Mouse (Mus musculus) intestine, embryonic 15.5 days (tissue): ENCODE measurements around the gene Cfd. TPM values are rescaled to one million over a fixed set of nuclear protein-coding genes. Genes with fewer than 3 reads are reported as not detected.

Experiments
- ATAC-seq: fragments of 200-750 bp; cut with Nextera tagmentation; 2 replicates; pipeline ENCODE4 v1.8.0; 2017; ENCODE audit warnings: moderate TSS enrichment, moderate library complexity
- H3K27ac ChIP-seq: fragments of 300-500 bp; sonication (generic); 2 replicates; pipeline ENCODE4 v1.5.1; 2015; ENCODE audit warnings: mild to moderate bottlenecking, inconsistent platforms
- H3K27me3 ChIP-seq: fragments of 300-500 bp; sonication (generic); replicated peaks from 2 replicates; pipeline ENCODE4 v1.6.1; 2015; ENCODE audit warnings: inconsistent platforms
- H3K36me3 ChIP-seq: fragments of 300-500 bp; sonication (generic); 2 replicates; pipeline ENCODE4 v1.6.1; 2015; ENCODE audit warnings: inconsistent platforms
- H3K4me1 ChIP-seq: fragments of 300-500 bp; sonication (generic); replicated peaks from 2 replicates; pipeline ENCODE4 v1.6.1; 2015; ENCODE audit warnings: inconsistent platforms
- H3K4me2 ChIP-seq: fragments of 300-500 bp; sonication (generic); replicated peaks from 2 replicates; pipeline ENCODE4 v1.6.1; 2015; ENCODE audit warnings: mild to moderate bottlenecking, inconsistent platforms
- H3K4me3 ChIP-seq: fragments of 300-500 bp; sonication (generic); replicated peaks from 2 replicates; pipeline ENCODE4 v1.5.1; 2015; ENCODE audit warnings: inconsistent platforms
- H3K9ac ChIP-seq: fragments of 300-500 bp; sonication (generic); 2 replicates; pipeline ENCODE4 v1.6.1; 2015; ENCODE audit warnings: inconsistent platforms
- H3K9me3 ChIP-seq: fragments of 300-500 bp; sonication (generic); 2 replicates; pipeline ENCODE4 v1.6.1; 2016; ENCODE audit warnings: inconsistent platforms
- WGBS: fragments of 180-500 bp; shearing (Covaris S2); methylation state at CpG from one replicate; pipeline ENCODE4 v1.1.7; 2015; 5-methylcytosine and 5-hydroxymethylcytosine counted together
- polyA plus RNA-seq: library from polyadenylated mRNA; unstranded; fragments of >200 nt; fragmentation: Nextera tagmentation; extraction: Ambion mirVana; gene quantifications from 2 replicates; pipeline ENCODE4 v1.2.1, GENCODE M21; 2015

Gene Cfd
- polyA plus RNA-seq, 1 experiment from 2014 or later = not detected

DNA sequence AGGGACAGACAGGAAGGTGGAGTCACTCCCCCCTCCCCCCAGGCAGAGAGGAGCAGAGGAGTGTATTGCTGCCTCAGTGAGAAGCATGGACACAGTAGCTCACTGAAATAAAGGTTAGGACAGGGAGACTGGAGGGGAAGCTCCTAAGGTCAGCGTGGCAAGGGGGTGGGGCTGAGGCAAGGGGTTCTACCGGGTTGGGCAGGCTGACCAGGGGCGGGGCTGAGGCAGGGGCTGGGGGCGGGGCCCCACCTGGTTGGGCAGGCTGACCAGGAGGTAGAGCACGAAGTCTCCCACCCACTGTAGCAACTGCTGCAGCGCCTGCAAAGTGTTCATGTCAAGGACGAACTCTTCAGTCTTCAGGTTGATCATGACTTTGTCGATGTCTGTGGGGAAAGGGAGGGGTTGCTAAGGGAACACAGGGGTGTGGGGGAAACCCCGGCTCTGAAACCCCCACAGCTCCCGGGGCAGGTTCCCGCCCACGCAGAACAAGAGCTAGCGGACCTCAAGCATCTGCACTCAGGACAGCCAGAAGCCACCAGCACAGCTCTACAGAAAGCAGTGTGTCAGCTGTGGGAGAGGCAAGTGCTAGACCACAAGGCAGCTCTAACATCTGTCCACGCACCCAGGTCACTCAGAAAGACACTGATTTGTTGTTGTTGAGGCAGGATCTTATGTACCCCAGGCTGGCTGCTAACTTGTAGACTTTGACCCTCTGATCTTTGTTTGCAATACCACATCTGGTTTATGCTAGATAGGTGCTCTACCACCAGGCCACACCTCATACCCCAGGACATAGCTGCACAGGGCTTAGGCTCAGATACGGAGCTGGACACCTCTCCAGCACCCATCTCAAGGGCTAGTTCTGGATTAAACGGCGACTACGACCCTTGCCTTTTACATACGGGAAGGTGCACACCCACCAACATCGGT lies 6.9 kb downstream of the Cfd start:
- no peak overlapping the region for H3K27ac ChIP-seq
- ATAC-seq = peak; percentile 49
- no peaks in the 10 kb centered on the region for H3K27me3 ChIP-seq
- no peak overlapping the region for H3K4me2 ChIP-seq
- H3K9me3 ChIP-seq = no peaks in the 10 kb centered on the region
- peaks cover 26% of the 10 kb centered on the region for H3K36me3 ChIP-seq
- 42% methylated on average over 20 of the region's 20 CpGs for WGBS
- H3K4me3 ChIP-seq = no peak overlapping the region
- no peak overlapping the region for H3K9ac ChIP-seq
- peaks cover 15% of the 10 kb centered on the region for H3K4me1 ChIP-seq

DNA sequence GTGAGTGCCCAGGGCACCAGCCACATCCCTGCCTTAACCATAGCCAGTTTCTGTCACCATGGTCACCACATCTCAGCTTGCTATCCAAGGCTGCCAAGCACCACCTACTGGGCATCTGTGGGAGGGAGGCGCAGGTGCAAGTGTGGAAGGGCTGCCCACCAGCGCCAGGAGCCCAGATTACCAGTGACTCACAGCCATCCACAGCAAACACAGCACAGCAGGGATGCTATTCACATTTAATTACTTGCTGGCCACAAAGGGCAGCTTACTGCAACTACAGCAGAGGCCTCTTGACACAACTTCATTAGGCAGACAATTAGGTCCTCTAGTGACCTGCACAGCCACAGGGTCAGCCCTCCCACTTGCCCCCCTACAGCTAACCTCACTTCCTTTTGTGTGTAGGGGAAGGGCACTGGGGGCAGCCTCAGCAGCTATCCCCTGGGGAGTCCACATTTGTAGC lies 10.3 kb downstream of the Cfd start:
- Histone ChIP-seq H3K27ac (no peak overlapping the region), H3K9me3 (no peaks in the 10 kb centered on the region), H3K4me1 (peaks cover 15% of the 10 kb centered on the region), H3K4me2 (no peak overlapping the region), H3K27me3 (no peaks in the 10 kb centered on the region), H3K36me3 (peaks cover 34% of the 10 kb centered on the region), H3K4me3 (no peak overlapping the region), H3K9ac (no peak overlapping the region)
- ATAC-seq = no peak
- WGBS = 68% methylated on average over 2 of the region's 2 CpGs

DNA sequence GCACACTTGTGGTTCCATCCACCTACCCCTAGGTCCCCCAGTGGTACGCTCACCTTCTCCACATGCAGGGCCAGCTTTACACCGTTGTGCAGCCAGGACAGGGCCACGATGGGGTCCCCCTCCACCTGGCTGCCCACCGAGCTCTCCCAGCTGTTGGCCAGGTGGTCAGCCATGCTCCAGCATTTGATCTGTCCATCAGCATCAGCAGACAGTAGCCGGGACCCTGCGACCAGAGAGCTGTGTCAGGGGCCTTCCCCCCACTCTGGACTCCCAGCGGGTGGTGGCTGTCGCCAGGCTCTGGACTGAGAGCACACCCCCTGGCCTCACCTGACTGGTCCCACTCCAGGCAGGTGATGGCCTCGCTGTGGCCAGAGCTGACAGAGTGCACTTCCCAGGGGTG lies 16.1 kb downstream of the Cfd start:
- Histone ChIP-seq H3K4me3 (no peak overlapping the region), H3K9me3 (no peaks in the 10 kb centered on the region), H3K4me1 (peaks cover 10% of the 10 kb centered on the region), H3K27ac (no peak overlapping the region), H3K36me3 (peaks cover 35% of the 10 kb centered on the region), H3K27me3 (no peaks in the 10 kb centered on the region), H3K9ac (no peak overlapping the region), H3K4me2 (no peak overlapping the region)
- no peak for ATAC-seq
- WGBS = 94% methylated on average over 9 of the region's 9 CpGs

DNA sequence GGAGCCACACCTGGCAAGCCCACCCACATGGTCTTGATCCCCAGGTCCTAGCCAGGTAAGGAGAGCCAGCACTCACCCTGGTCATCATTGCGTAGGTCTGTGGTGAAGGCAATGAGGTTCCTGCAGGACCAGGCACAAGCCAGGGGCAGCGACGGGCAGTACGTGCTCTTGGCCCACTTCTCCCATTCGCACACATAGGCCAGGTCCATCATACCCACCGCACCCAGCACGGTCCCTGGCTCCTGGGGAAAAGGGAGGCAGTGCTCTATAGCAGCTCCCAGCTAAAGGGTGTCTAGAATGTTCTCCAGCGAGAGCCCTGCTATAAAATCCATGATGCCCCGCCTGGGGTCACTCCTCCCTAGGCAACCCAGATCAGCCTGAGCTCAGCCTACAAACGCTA lies 16.8 kb downstream of the Cfd start:
- H3K27me3 ChIP-seq = no peaks in the 10 kb centered on the region
- peaks cover 12% of the 10 kb centered on the region for H3K4me1 ChIP-seq
- no peak overlapping the region for H3K4me3 ChIP-seq
- no peak overlapping the region for H3K9ac ChIP-seq
- peak overlapping the region; percentile 64; the same call in 1 of the 2 replicates for H3K4me2 ChIP-seq
- H3K36me3 ChIP-seq = peaks cover 37% of the 10 kb centered on the region
- no peaks in the 10 kb centered on the region for H3K9me3 ChIP-seq
- 90% methylated on average over 10 of the region's 10 CpGs for WGBS
- no peak overlapping the region for H3K27ac ChIP-seq
- no peak for ATAC-seq

DNA sequence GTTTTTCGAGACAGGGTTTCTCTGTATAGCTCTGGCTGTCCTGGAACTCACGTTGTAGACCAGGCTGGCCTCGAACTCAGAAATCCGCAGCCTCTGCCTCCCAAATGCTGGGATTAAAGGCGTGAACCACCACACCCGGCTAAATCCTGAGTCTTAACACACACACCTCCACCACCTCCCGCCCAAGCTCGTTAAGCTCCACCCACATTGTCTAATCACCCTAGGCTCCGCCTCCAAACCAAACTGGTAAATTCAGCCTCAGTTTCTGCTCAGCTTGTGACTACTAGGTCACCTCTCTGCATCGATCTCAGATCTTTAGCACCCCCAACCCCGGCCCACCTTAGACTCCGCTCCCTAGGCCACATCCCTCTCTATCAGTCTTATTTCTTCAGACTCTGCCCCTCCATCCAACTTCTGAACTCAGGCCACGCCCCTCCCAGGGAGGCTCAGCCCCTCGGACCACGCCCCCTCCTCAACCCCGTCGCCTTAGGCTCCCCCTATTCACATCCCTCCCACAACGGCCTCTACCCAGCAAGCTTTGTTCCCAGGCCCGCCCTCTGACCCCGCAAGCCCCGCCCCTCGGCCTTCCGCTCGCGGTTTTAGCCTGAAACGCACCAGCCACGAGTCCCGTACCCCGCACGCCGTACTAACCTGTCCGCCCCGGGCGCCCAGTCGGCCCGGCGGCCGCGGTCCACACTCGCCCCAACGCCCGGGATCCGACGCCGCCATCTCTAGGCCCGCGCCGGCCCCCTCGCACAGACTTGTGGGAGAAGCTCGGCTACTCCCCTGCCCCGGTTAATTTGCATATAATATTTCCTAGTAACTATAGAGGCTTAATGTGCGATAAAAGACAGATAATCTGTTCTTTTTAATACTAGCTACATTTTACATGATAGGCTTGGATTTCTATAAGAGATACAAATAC lies 17.8 kb downstream of the Cfd start, which contains the start of gene Med16:
Med16 (minus strand) TSS at position 757 of the 925 bp plus-strand sequence.
- Histone ChIP-seq H3K4me1 (peaks cover 15% of the 10 kb centered on the region), H3K36me3 (peaks cover 33% of the 10 kb centered on the region), H3K9ac (peak within 1 kb of the TSS; percentile 93), H3K27me3 (no peaks in the 10 kb centered on the region), H3K27ac (peak within 1 kb of the TSS; percentile 97), H3K4me3 (peak within 1 kb of the TSS; percentile 81), H3K4me2 (peak within 1 kb of the TSS; percentile 64), H3K9me3 (no peaks in the 10 kb centered on the region)
- WGBS = 1% methylated on average over 52 of the region's 52 CpGs
- ATAC-seq = peak; percentile 97

DNA sequence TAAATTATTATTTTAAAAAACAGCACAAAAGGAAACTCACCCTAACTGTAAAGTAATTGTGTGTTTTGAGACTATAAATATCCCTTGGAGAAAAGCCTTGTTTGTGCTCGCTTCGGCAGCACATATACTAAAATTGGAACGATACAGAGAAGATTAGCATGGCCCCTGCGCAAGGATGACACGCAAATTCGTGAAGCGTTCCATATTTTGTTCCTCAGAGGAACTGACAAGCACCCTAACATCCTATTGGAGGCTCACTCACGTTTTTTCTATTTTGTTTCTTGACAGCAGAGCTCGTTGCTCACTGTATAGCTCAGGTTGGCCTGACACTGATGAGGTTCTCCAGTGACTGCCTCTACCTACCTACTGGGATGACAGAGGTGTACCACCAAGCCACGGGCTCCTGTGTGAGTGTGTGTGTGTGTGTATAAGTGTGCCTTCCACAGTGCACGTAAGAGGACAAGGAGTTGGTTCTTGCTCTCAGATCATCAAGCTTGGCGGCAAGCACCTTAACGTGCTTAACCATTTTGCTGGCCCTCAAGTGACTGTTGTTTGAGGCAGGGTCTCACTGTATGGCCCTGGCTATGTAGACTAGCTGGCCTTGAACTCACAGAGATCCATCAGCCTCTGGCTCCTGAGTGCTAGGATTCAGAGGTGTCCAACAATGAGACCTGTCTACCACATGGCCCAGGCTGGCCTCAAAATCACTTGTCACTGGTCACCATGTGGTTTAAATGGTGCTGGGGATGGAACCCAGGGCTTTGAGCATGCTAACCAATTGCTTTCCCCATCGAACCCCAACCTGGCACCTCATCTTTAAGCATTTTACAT lies 18.7 kb downstream of the Cfd start:
- H3K27ac ChIP-seq = peak overlapping the region; percentile 59; the same call in 1 of the 2 replicates
- peak; percentile 69 for ATAC-seq
- no peak overlapping the region for H3K4me3 ChIP-seq
- 24% methylated on average over 14 of the region's 14 CpGs for WGBS
- H3K4me1 ChIP-seq = peaks cover 18% of the 10 kb centered on the region
- H3K27me3 ChIP-seq = no peaks in the 10 kb centered on the region
- H3K9me3 ChIP-seq = no peaks in the 10 kb centered on the region
- H3K4me2 ChIP-seq = peak overlapping the region; percentile 41
- peaks cover 33% of the 10 kb centered on the region for H3K36me3 ChIP-seq
- H3K9ac ChIP-seq = no peak overlapping the region

DNA sequence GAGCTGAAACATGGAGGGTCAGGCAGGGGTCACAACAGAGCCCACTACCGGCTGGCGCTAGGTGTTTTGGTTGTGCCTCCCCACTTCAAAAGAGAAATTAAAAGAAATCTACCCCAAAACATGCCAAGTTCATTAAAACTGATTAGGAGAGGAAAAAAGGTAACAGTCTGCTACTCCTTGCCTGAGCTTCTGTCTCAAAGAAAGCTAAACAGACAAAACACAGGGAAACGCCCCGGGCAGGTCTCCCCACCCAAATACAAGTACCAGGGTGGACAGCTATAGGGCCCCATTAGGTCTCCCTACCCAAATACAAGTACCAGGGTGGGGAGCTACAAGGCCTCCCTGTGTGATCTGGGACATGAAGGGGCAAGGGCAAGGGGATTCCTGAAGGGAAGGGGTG lies 19.9 kb downstream of the Cfd start, which contains the start of gene Gm26602:
Gm26602 (plus strand) TSS at position 301 of the 400 bp plus-strand sequence.
- Histone ChIP-seq H3K36me3 (peaks cover 23% of the 10 kb centered on the region), H3K4me1 (peaks cover 31% of the 10 kb centered on the region), H3K27ac (no peak within 1 kb of the TSS), H3K9me3 (no peaks in the 10 kb centered on the region), H3K4me3 (no peak within 1 kb of the TSS), H3K9ac (no peak within 1 kb of the TSS), H3K27me3 (no peaks in the 10 kb centered on the region), H3K4me2 (no peak within 1 kb of the TSS)
- ATAC-seq = no peak
- WGBS = 88% methylated on average over 4 of the region's 4 CpGs

DNA sequence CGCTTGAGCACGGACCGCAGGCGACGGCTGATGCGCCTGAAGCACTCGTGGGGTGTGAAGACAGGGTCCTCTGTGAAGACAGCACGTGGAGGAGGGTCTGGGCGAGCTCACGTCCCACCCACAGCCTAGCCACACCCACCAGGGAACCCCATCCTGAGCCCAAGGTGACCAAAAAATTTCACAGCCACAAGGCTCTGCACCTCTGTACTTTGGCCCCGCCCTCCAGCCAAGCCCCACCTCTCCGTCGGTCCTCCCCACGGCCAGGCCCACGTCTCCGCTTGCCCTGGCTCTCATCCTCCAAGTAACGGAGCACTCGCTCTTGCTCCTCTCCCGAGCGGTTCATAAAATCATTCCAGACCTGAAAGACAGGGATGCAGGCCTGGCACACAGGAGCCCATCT lies 21.8 kb downstream of the Cfd start:
- no peak overlapping the region for H3K4me3 ChIP-seq
- peaks cover under 1% of the 10 kb centered on the region; the same call in 1 of the 2 replicates for H3K27me3 ChIP-seq
- peaks cover 10% of the 10 kb centered on the region for H3K36me3 ChIP-seq
- H3K27ac ChIP-seq = no peak overlapping the region
- H3K4me2 ChIP-seq = no peak overlapping the region
- ATAC-seq = no peak
- 64% methylated on average over 20 of the region's 20 CpGs for WGBS
- peaks cover 37% of the 10 kb centered on the region for H3K4me1 ChIP-seq
- no peak overlapping the region for H3K9ac ChIP-seq
- no peaks in the 10 kb centered on the region for H3K9me3 ChIP-seq

DNA sequence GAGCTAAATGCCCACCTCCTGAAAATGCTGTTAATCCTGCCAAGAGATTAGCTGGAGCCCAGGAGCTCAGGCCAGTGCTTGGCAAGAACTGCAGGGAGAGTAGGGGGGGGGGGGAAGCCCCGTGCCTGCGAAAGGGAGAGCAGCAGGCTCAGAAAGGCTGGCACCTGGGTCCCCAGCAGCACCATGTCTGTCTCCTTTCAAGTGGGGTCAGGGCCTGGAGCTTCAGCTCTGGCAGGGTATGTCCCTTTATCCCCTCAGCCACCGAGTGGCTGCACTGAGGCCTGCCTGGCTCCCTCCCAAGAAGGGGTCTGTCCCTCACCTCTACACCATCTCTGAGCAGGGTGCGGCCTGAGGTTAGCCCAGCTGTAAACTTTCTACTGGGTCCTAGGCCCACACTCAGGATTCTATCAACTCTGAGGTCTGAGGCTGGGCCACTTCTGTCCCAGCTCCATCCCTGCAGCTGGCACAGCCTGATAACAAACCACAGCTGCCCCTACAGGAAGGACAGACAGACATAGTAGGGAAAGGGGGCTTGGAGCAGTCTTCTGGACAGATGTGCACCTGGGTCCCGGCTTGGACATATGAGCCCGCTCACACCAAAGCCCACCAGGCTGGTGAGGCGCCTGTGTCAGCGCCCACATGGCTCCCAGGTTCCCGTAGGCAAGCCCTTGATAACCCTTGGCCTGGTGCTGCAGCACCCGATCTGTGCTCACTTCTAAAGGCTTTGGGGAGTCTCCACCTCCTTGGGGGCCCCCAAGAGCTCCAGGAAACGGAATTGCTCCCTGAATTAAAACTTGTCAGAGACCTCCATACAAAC lies 23.7 kb downstream of the Cfd start:
- H3K4me1 ChIP-seq = peaks cover 46% of the 10 kb centered on the region
- peak overlapping the region; percentile 20; the same call in 1 of the 2 replicates for H3K9ac ChIP-seq
- no peak overlapping the region for H3K4me3 ChIP-seq
- H3K27me3 ChIP-seq = peaks cover 20% of the 10 kb centered on the region
- H3K36me3 ChIP-seq = peaks cover 10% of the 10 kb centered on the region
- whole genome bisulfite sequencing = 71% methylated on average over 11 of the region's 11 CpGs
- H3K27ac ChIP-seq = no peak overlapping the region
- peak overlapping the region; percentile 92; the same call in 1 of the 2 replicates for H3K4me2 ChIP-seq
- no peak for ATAC-seq
- no peaks in the 10 kb centered on the region for H3K9me3 ChIP-seq

DNA sequence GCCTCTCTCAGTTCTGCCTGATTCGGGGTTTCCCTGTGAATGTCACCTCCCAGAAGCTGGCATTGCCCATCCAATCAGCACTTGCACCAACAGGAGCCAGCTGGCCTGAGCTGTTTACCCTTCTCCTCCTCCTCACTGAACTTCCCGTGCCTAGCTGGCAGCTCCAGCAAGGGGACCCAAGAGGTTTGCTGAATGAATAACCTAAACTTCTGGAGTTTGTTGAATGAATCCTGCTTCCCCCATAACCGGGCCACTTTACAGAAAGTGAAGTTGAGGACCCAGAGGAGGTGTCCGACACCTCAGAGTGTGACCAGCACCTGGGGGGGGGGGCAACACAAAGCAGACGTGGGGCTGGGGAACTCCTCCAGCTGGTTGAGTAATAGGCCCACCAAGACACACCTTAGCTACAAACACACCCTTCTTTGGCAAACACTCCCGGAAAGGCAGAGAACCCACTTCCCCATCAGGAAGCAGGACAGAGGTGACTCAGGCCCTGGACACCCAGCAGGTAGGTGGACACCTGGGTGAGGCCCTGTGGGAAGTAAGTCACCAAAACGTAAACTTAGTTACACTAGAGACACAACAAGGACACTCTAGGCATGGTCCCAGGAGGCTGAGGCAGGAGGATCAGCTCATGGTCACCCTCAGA lies 24.4 kb downstream of the Cfd start:
- Histone ChIP-seq H3K9ac (peak overlapping the region; percentile 0; the same call in 1 of the 2 replicates), H3K9me3 (no peaks in the 10 kb centered on the region), H3K36me3 (peaks cover 10% of the 10 kb centered on the region), H3K4me3 (no peak overlapping the region), H3K4me2 (peak overlapping the region; percentile 92), H3K4me1 (peaks cover 45% of the 10 kb centered on the region), H3K27ac (no peak overlapping the region), H3K27me3 (peaks cover 26% of the 10 kb centered on the region)
- 59% methylated on average over 7 of the region's 7 CpGs for WGBS
- no peak for ATAC-seq
